Mouse (Mus musculus): ENCODE measurements around the gene Sgo1. TPM values are rescaled to one million over a fixed set of nuclear protein-coding genes. Genes with fewer than 3 reads are reported as not detected.
"Not testable (repeated sequence)": the region's sequence is repeated elsewhere in the genome, so short reads cannot be mapped to it uniquely, and the experiment has no call there.

The Sgo1 gene
- total RNA-seq (2021): under 1 TPM; 0.12 to 0.15 TPM
- long read RNA-seq, experiment 1: 0 reads
- long read RNA-seq, experiment 2: 0 reads

DNA sequence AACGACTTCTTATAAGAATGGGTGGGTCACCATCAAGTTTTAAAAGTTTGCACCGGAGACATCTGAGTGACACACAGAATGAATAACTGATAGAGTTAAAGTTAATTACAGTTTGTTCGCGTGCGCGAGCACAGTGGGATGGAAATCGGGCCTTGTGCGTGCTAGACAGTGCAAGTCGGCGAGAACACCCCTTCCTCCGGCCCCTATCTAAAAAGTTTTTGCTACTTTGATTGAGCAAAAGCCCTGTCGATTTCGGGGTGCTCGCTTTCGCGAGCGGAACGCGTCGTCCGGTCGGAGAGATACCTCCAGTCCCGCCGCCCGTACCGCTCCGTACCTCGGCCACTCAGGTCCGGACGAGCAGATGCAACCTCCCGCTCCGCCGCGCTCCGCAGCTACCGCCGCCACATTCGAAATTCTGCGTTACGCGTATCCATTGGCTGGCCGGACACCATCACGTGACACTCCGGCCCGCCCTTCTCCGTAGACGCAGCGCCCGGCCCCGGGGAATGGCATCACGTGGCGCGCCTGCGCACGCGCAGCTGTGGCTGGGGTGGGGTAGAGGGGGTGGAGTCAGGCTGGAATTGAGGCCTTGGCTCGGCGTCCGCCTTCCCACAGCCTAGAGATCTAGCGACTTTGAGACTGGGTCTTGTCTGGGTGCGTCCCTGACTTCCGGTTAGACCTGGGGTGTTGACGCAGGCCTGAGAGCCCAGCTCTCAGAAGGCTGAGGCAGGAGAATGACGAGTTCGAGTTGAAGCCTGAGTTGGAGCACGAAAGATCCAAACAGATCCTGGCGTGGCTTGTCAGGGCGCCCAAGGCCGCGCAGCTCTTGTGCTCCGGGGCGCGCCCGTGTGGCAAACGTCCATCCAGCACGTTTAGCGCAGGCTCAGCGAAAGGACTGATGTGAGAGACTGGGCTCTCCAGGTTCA, at the start of gene Sgo1:
Sgo1 (minus strand) TSS at position 457 of the 926 bp plus-strand sequence.
- TF ChIP-seq CTCF (conservative IDR thresholded peaks at IDR 0.05): peak; percentile 64
- Histone ChIP-seq H3K4me3 (peak within 1 kb of the TSS; percentile 69), H3K27ac (peak within 1 kb of the TSS; percentile 94)
- DNase-seq (ENCODE audit: low spot score in 2 of 2): peak; percentile 95 to 98

- not testable (repeated sequence) for H3K27ac ChIP-seq; DNase-seq (ENCODE audit: low spot score in 2 of 2); H3K4me3 ChIP-seq
These were observed 29.8 kb upstream of the Sgo1 start for GRCm38 (mm10) chr17:53718916-53719315.

DNA sequence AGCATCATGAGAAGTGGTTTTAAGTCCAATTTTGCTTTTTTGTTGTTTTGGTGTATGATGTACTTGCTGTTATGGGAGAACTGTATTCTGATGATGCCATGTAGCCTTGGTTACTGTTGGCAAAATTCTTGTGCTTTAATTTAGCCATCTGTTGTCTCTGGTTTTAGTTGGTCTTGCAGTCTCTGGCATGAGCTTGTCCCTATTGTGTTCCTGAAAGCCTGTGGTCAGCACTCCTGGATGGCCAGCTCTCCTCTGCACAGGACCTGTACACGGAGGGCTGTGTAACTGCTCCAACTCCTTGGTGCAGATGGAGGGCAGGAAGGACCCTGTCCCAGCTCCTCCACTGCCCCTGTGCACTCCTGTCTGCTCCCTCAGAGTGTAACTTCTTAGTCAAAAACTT, 29.3 kb upstream of the Sgo1 start:
- Histone ChIP-seq H3K4me3 (no peak overlapping the region), H3K27ac (no peak overlapping the region)
- no peak for DNase-seq (ENCODE audit: low spot score in 2 of 2)
- no peak for TF ChIP-seq CTCF (conservative IDR thresholded peaks at IDR 0.05)

GRCm38 (mm10) chr17:53715161-53715560, 26.0 kb upstream of the Sgo1 start:
- H3K4me3 ChIP-seq; DNase-seq (ENCODE audit: low spot score in 2 of 2); H3K27ac ChIP-seq: not testable (repeated sequence)

DNA sequence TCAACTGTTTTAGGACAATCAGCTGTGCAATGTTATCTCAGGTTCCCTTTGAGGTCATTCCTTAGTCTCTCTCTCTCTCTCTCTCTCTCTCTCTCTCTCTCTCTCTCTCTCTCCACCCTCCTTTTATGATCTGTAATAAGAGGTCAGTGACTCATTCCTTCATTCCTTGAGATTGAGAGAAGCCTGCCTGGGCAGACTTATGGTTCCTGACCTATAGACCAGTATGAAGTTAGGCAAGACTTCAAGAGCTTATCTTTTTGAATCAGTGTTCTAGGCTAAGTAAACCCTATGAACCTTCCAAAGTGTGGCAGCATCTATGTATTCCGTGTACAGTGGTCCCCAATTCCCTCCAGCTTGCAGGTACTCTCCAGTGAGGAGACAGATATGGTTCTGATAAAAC, 25.3 kb upstream of the Sgo1 start:
- DNase-seq (ENCODE audit: low spot score in 2 of 2): no peak
- no peak for TF ChIP-seq CTCF (conservative IDR thresholded peaks at IDR 0.05)
- Histone ChIP-seq H3K4me3 (no peak overlapping the region), H3K27ac (no peak overlapping the region)

GRCm38 (mm10) chr17:53697521-53697920, 8.4 kb upstream of the Sgo1 start:
- not testable (repeated sequence) for H3K27ac ChIP-seq; H3K4me3 ChIP-seq; DNase-seq (ENCODE audit: low spot score in 2 of 2)

DNA sequence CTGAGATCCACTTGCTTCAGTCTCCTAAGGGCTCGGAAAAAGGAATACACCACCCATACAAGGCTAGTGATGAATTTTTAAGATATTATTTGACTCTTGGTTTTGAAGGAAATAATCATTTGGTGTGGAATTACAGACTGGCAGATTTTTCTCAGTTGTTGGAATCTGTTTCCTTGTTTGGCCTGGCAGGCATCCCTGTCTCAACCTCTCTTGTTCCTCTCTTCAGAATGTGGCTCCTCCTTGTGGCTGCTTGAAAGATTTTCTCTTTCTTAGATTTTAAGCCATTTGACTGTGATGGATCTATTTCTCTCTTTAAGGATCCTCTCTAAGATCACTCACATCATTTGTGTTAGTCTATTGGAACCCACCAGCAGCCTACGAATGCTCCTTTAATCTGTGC, 4.9 kb upstream of the Sgo1 start:
- H3K4me3 ChIP-seq: no peak overlapping the region
- peak in 1 of 2 experiments; percentile 26 for DNase-seq (ENCODE audit: low spot score in 2 of 2)
- peak; percentile 75 for TF ChIP-seq CTCF (conservative IDR thresholded peaks at IDR 0.05)
- H3K27ac ChIP-seq: no peak overlapping the region

- Histone ChIP-seq H3K27ac (peak overlapping the region; percentile 94), H3K4me3 (peak overlapping the region; percentile 69)
- DNase-seq (ENCODE audit: low spot score in 2 of 2): no peak
- no peak for TF ChIP-seq CTCF (conservative IDR thresholded peaks at IDR 0.05)
These were observed 813 bp upstream of the Sgo1 start for GRCm38 (mm10) chr17:53689946-53690345.

- H3K27ac ChIP-seq: no peak overlapping the region
- DNase-seq (ENCODE audit: low spot score in 2 of 2): no peak
- H3K4me3 ChIP-seq: no peak overlapping the region
- TF ChIP-seq CTCF (conservative IDR thresholded peaks at IDR 0.05): no peak
These were observed 812 bp downstream of the Sgo1 start for GRCm38 (mm10) chr17:53688321-53688720.

DNA sequence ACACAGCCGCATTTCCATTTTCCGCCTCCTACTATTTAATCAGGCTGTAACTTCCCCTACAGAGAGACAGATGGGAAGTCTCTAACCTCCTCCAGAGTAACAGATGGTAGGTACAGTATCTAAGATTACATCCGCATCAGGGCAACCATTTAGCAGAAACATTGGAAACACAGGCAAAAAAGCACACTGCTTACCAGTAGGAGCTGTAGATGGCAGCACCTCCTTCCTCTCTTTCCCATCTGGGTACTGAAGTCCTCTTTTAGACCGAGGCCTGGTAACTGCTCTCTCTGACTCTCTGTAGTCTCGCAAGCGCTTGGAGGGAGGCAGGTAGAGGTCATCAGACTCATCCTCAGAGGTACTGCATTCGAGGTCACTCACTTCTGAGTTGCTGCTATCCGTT, 10.4 kb downstream of the Sgo1 start:
- peak; percentile 85 for TF ChIP-seq CTCF (conservative IDR thresholded peaks at IDR 0.05)
- Histone ChIP-seq H3K27ac (no peak overlapping the region), H3K4me3 (no peak overlapping the region)
- peak; percentile 42 to 80 for DNase-seq (ENCODE audit: low spot score in 2 of 2)

GRCm38 (mm10) chr17:53670453-53670852, 18.7 kb downstream of the Sgo1 start:
- no peak for TF ChIP-seq CTCF (conservative IDR thresholded peaks at IDR 0.05)
- Histone ChIP-seq H3K27ac (no peak overlapping the region), H3K4me3 (no peak overlapping the region)
- no peak for DNase-seq (ENCODE audit: low spot score in 2 of 2)

GRCm38 (mm10) chr17:53664703-53665382, 24.3 kb downstream of the Sgo1 start:
- TF ChIP-seq CTCF (conservative IDR thresholded peaks at IDR 0.05): no peak
- H3K4me3 ChIP-seq: no peak overlapping the region
- DNase-seq (ENCODE audit: low spot score in 2 of 2): no peak
- H3K27ac ChIP-seq: no peak overlapping the region

DNA sequence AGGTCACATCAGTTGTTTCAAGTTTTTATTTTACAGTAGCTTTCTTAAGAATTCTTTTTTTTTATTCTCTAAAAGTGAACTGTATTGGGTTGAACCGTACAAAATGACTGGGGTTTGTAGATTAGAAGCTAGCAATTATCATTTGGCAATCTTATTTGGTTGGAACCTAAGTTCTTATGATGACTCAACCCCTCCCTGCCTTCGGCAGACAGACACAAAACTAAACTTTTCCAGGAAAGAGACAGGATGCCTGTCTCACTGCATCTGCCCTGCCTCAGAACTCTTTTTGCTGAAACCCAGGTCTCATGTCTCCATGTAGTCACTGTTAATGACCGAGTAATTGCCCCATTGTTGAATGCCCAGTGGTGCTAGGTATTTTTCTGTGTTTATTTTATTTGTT, 24.9 kb downstream of the Sgo1 start:
- H3K27ac ChIP-seq: no peak overlapping the region
- H3K4me3 ChIP-seq: no peak overlapping the region
- no peak for DNase-seq (ENCODE audit: low spot score in 2 of 2)
- TF ChIP-seq CTCF (conservative IDR thresholded peaks at IDR 0.05): no peak

Data from layer of hippocampus, adult 2 months (tissue).